Mouse (Mus musculus): Measurements from ENCODE around the gene Sox6.
"Not testable (repeated sequence)": the region's sequence is repeated elsewhere in the genome, so short reads cannot be mapped to it uniquely, and the experiment has no call there.

The Sox6 gene

DNA sequence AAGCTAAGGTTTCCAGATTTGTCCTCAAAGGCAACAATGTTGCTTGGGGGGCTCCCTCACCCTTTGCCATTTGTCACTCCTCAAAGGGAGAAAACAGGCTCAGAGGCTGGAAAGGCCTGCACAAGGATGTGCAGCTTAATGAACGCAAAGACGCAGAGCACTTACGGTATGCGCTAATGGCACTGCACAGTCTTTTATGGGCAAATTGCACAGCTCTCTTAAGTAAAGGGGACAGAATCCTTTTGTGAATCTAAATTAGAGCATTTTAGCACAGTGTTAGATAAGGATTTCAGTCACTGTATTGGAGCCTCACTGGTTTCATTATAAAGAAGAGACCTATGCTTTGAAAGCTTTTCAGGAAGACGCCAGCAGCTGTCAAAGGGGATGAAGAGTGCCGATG lies 375.2 kb downstream of the Sox6 start:
- DNase-seq (ENCODE audit: low read depth, low spot score), result no peak

DNA sequence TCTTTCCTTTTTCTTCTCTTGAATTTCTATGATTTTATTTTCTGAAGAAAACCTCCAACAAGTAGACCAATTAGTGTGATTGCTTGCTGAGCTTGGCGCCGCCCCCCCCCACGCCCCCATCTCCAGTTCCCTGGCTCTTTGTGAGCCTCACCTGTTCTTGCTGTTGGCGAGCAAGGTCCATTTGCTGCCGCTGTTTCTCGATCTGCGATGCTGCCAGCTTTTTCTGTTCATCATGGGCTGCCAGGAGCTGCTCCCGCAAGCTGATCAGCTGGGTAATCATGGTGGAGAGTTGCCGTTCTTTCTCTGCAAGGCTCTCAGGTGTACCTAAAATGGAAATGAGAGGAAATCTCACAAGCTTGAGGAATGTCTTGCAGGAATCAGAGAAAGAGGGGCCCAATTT lies 376.5 kb downstream of the Sox6 start:
- DNase-seq (ENCODE audit: low read depth, low spot score), result no peak

DNA sequence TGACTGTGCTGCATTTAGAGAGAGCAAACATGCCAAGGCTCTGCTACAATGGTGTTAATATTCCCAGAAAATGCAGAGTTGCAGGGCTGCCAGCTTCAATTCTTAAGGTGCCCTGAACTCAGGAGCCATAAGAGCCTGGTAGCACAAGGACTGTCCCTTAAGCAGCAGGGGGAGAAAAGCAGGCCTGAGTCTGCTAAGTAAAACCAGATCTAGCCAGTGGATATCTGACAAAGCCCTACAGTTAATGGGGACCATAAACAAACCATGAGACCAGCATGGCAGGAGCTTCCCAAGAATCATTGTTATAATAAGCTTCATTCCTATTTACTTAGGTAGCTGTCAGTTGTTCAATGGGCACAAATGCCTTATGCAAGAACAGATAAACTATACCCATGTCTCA lies 391.9 kb downstream of the Sox6 start:
- DNase-seq (ENCODE audit: low read depth, low spot score), result peak; percentile 55

DNA sequence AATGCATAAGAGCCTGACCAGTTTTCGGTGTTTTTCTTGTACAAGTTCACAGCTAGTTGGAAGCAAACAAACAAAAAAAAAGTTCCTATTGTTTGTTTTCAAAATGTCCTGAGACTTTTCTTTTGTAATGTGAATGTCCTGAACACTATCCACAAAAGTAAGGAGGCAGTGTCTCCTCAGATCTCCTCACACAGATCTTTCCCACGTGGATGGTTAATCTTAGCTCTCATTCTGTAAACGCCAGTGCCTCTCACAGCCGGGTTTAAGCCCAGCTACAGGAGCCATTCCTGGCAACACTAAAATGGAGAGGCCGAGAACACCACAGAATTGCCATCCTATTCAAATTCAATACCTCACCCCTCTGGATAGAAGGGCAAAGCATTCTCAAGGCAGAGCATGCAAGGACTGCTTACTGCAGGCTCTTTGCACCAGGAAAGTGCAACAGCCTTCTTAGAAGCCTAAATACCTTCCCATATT lies 392.6 kb downstream of the Sox6 start:
- DNase-seq (ENCODE audit: low read depth, low spot score), result no peak

DNA sequence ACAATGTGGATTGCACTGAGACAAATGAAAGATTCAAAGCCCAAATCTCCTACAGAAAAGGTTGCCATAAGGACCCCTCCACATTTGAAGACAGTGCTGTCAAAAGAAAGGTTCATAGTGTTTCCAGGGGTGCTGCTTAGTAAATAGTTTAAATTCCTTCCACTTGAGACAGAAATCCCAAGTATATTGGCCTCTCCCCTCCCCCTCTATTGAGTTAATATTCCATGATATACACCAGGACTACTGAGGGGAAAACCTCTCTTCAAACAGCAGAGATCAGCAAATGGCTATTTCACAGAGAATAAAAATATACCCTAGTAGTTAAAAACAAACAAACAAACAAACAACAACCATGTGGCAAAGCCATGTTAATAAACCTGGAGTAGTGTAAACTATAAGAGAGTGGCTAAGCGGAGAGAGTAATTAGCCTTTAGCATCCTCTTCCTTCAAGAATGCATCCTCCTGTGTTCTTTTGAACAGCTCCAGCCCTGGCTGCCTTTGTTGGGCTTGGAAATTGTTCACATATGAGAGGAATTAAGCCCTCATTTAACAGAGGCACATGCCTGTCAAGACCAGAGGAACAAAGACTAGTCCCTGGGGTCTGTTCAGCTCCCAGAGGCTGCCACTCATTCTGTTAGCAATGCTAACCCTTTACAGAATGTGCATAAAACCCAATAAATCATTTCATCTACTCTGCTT lies 393.2 kb downstream of the Sox6 start:
- DNase-seq (ENCODE audit: low read depth, low spot score), result peak; percentile 89

DNA sequence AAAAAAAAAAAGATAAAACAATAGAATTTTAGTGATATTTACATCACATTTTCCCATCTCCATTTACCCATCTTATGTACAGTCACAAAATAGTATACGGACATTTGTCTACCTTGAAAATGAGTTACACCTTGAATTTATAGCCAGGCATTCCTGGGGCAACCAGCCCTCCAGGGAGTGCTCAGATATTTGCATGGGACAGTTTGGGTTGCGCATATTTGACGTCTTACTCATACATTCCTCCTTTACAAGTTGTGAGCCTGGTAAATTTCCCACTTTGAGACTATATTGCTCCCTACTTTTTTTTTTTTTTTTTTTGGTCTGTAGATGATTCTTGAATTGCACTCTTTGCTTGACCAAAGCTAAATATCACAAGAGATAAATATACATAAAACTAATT lies 407.9 kb downstream of the Sox6 start:
- no peak for DNase-seq (ENCODE audit: low read depth, low spot score)

DNA sequence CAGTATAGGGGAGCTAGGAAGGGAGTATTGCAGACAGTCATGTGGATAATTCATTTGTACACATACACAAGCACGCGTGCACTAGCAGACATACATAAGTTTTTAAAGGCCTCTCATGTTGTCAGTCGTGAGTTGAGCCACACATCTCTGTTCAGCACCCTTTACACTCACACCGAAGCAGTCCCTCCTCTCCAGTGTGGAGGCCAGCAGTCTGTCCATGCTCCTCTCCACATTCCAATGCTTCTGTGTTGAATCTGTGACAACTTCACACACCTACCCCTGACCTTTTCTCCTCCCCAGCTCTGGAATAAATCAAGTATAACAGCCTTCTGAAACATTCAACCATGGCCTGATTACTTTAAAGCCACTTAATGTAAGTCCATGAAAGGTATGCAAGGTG lies 408.3 kb downstream of the Sox6 start:
- no peak for DNase-seq (ENCODE audit: low read depth, low spot score)

DNA sequence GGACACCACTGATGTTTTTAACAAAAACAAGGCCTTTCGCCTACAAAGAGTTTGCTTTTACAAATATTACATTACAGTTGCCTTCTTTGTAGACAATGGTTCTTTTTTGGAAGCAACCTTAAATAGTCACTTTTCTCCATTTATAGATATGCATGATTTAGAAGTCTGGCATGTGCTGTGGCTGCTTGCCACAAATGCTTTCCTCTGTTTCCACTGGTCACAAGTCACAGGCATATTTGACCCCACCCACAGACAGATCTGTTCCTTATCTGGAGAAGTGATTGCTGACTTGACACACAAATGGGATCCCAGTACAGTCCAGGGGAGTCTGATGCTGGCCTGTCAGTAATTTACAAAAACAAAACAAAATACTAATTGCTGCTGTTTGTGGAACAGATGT lies 409.8 kb downstream of the Sox6 start:
- DNase-seq (ENCODE audit: low read depth, low spot score), result no peak

DNA sequence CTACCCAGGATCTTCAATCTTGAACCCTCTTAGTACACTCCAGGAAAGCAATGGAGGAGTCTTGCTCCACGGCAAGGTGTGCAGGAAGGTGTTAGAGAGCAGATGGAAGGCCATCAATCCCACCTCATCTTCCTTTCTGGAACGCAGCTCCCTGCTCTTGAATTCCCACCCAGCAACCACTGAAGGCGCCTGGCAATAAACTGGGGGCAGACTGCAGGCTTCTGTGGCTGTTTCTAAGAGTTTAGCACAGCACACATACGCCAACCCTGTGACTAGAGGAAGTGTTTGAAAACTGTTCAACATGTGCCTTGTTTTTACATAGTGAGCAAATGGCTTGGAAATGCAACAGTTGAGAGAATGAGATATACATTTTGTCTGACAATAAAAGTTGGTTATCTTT lies 412.6 kb downstream of the Sox6 start:
- DNase-seq (ENCODE audit: low read depth, low spot score), result no peak

DNA sequence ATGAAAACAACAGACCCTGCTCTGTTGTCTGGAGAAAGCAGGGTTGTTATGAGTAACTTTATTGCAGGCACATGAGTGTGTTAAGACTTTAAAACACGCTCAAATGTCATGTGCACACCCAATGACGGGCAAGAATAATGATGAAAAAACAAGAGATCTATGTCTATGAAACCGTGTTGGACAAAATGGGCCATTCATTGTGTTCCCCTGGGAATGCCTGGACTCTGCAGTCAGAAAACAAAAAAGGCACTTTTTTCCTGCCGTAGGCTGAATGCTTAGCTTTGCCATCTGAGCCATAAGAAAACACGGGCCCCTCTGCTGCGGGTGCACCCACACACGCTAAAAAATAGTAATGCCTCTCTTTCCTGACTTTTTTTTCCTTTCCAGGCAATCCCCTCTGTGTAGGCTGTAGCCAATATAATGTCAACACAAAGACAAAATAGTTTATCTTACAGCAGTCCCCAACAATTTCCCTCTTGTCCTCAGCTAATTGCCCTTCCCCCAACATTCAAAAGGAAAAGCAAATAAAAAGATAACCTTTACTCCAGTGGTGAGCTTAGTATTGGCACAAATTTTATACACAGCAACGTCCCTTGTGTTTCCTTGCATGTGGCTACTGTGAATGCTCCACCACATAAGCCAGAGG lies 413.6 kb downstream of the Sox6 start:
- DNase-seq (ENCODE audit: low read depth, low spot score), result peak; percentile 80

DNA sequence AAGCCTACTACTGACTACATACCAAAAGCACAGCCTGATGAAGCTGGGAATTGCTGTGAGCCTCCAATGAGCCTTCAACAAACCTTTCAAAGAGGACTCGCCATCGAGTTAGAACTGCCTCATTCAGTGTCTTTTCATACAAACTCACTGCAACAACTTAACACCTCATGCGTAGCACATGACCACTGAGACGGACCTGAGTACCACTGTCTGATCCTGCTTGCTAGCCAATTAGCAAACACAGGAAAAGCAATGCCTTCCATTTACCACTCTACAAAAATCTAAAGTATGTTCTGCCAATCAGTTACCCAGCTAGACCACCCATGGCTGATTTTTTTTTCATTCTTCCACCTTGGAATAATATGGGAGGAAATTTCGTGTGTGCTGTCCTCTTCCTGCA lies 414.1 kb downstream of the Sox6 start:
- DNase-seq (ENCODE audit: low read depth, low spot score), result no peak

DNA sequence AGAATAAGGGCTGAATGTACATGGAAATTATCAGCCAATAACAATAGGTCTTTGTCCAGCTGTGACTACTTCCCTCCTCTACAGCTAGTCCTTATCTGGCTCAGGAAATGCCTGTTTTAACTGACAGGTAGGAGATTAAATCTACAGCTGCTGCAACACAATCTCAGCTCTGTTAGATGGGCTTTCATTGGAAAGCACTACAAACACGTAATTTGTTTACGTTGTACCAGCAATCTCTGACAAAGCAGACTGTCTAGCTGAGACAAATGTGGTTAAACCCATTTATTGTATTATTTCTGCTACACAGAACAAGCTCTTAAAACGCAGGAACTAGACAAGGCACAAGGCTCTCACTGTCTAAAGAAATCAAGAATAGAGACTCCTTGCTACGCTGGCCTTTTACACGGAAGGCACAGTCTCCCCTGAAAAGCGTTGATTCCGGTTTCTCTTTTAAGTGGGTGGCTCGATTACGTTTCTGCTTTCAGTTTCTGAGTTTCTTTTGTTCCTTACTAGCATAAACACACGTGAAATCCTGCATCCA lies 422.8 kb downstream of the Sox6 start:
- peak; percentile 46 for DNase-seq (ENCODE audit: low read depth, low spot score)

DNA sequence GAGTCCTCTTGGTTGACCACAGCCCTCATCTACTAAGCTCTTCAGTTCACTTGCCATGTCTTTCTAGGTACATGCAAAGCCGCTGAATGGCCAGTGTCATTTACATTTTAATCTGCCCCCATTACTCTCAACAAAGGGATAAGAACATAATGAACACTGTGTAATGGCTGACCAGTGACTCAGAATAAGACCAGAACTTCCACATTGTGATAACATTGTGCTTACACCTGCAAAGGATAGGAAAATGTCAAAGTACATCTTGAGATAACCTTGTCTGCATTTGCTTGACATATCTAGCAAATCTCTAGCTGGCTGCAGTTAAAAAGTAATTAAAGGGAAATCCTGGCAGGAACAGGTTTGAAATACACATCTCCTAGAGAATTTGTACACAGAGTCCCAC lies 431.1 kb downstream of the Sox6 start:
- no peak for DNase-seq (ENCODE audit: low read depth, low spot score)

DNA sequence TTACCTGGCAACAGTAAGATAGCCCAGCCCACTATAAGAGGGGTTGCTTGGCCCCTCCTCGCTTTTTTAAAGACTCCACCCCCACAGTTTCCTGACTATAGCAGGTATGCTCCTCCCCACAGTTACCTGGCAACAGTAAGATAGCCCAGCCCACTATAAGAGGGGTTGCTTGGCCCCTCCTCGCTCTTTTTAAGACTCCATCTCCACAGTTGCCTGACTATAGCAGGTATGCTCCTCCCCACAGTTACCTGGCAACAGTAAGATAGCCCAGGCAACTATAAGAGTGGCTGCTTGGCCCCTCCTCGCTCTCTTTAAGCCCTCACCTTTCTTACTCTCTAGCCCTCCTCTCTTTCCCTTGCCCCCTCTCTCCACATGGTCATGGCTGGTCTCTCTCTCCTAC lies 432.5 kb downstream of the Sox6 start:
- not testable (repeated sequence) for DNase-seq (ENCODE audit: low read depth, low spot score)

DNA sequence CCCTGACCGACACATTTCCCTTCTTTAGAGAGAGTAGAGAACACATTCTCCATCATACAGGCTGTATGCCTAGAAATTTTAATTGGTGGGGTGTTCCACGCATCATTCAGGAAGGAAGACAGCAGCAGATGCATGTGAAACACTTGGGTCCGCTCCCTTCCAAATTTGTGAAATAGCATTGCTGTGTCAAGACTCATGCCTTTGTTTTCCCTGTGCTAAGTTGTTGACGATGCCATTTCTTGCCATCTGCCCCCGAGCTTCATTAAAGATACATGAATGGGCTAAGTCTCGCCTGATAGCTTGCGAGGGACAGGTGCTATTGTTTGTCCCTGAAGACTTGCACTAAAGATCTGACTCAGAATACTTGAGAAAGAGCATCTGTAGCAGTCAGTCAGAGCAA lies 433.7 kb downstream of the Sox6 start:
- no peak for DNase-seq (ENCODE audit: low read depth, low spot score)

DNA sequence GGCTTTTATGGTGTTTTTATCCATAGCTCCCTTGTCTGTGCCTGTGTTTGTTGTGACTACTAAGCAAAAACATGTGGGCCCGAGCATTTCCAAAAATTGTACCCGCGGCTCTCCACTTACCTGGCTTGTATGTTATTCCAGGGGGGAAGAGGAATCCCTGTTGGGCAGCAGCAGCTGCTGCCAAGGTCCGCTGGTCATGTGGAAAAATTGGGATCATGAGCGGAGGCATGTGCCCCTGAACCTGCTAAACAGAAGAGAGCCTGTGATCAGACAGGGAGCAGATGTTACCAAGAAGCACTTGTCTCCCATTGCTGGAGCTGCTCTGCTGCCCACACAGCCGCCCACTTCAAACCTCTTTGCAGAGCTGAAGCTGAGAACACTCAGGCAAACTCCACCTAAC lies 441.2 kb downstream of the Sox6 start:
- peak; percentile 79 for DNase-seq (ENCODE audit: low read depth, low spot score)

DNA sequence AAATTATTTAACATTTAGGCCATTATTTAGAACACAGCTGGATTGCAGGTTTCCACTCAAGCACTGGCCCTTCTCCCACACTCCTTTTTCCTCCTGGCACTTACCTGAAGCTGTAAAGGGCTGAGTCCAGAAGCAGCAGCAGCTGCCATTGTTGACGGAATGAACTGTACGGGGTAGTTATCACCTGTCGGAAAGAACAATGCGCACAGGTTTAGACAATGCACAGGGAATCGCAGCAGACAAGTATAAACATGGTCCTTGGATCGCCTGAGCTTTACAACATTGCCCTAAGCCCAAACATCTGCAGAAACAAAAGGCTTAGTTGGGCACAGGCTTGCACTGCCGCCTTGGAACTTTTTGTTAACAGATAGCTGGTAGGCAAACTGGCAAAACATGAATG lies 458.1 kb downstream of the Sox6 start:
- no peak for DNase-seq (ENCODE audit: low read depth, low spot score)

DNA sequence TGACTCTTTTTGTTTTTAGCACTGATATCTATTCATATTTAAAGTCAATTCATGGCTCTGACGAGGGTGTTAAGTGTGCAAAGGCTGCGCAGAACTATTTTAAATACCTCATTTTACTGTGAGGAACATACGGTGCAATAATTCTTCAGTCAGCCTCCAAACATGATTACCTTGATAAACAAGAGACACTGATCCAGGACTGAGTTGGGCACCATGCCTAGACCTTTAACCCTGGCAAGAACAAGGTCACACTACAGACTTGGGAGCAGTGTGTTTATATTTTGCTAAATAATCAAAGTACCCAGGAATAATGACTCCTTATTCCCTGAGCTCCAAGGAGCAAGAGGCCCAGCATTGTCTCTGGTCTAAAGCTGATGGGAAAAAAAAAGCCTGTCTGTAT lies 458.8 kb downstream of the Sox6 start:
- no peak for DNase-seq (ENCODE audit: low read depth, low spot score)

DNA sequence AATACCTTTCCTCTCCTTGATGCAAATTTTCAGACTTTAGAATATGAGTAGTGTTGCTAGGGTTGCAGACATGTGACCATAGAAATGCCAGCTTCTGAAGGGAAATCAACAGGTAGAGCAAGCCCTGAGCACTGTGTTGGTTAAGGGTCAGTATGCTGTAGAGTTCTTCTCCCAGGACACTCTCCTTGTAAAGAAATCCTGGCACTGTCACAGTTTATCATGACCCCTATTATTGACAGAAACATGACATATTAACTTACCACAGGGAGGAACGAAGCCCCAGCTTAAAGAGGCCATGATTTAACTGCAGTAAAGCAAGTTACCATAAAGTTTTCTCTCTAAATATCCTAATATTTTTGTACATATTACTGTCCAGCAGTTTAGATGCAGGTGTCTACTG lies 462.2 kb downstream of the Sox6 start:
- DNase-seq (ENCODE audit: low read depth, low spot score), result no peak

DNA sequence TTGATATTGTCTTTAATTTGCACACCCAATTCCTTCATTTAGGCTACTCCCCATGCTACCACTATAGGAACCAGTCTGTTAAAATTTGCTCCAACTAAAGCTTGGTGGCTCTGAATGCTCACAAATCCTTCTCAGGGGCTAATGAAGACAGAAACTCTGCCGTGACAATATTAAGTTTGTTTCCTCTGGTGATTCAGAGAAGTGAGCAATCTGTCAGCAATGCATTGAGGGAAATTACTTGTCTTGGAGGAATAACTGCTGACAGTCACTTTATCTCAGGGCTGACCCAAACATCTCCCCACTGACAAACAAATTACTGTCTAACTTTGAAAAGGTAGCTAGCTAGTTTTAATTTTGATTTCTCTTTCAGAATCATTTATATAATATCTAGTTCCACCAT lies 463.8 kb downstream of the Sox6 start:
- no peak for DNase-seq (ENCODE audit: low read depth, low spot score)

DNA sequence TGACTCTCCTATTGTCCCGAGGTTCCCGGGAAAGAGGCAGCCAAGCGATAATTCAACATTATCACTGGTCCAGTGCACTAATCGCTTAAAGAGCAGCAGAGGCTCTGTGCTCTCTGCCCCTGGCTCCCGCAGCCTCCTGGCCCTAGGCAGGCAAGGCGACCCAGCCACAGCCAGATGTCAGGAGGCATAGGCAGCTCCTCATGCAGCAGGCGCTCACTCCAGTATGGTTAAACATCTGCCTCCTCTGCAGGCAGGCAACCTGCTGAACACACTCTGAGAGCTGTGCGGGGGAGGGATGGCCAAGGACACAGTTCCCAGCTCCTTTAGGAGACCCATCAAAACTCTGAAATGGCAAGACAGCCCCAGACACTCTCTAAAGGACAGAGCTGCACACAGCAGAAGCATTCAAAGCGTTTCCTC lies 469.8 kb downstream of the Sox6 start:
- DNase-seq (ENCODE audit: low read depth, low spot score), result no peak

DNA sequence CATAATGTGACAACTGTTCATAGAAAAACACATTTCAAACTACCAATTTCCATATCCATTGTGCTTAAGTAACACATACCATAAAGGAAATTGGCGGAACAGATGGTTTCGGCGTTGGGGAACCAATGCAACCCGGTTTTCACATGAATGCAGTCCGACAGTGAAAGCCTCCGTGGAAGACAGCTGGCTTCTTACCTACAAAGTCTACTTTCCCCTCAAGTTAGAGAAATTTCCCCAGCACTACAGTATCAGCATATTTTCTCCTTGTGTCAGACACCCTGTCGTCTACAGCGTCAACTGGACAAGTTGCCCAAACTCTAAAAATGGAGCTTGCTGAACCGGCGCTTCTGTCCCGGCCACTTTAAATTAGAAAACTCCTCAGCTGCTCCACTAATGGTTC lies 470.3 kb downstream of the Sox6 start:
- no peak for DNase-seq (ENCODE audit: low read depth, low spot score)

DNA sequence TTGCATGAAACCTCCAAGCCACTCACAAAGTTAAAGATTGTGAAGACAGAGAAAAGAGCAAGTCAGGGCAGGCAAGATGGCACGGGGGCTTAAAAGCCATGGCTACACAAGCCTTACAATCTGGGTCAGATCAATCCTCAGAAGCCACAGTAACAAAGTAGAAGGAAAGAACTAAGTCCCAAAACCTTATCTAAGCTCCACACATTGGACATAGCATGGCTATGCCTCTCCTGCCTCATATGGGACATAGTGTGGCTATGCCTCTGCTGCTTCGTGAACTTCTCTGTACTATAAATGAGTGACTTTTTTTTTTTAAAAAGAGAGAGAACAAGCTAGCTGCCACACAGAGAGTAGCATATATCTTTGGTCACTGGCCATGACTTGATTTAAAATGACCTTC lies 471.8 kb downstream of the Sox6 start:
- no peak for DNase-seq (ENCODE audit: low read depth, low spot score)
